Mouse (Mus musculus): ENCODE measurements around the gene Lrrc7.

Lrrc7 gene

DNA sequence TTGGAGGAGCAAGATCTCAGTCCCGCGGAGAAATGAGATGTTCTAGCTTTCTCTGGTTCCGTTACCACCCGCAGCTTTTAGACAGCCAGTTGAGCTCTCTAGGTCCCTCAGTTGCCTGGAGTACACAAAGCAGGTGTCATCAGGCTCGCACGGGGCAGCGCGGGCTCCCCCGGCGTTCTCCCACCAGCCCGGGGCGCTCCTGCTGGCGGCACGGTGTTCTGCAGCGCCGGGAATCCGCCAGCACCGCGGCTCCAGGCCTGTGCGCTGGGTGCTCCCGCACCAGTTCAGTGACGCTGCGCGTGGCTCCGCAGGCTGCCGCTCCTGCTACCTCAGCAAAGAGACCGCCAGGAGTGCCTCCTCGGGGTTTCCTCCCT, at the start of gene Lrrc7:
TSS of gene Lrrc7 (minus strand) at position 235 of the 374 bp plus-strand sequence.
- in situ Hi-C loops (cut with MboI; ENCODE audit: unreplicated experiment in 2 of 2), result no loop called here

DNA sequence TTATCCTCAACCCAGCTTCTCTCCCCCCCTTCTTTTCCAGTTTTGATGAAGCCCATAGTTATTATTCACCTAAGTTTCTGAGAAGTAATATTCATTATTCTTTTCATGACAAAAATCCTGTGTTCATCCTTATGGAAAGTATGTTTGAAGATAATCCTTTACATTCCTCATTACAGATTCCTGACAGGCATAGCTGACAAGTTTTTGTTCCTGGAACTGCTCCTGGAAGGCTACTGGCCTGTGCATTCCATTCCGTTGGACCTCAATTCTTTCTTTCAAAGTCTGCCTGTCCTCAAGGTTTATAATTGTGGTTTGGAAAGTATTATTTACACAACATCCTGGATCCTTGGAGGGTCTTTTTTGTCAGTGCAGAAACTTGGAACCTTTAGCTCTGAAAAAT, 45.0 kb upstream of the Lrrc7 start:
- in situ Hi-C loops (cut with MboI; ENCODE audit: unreplicated experiment in 2 of 2), result no loop called here

DNA sequence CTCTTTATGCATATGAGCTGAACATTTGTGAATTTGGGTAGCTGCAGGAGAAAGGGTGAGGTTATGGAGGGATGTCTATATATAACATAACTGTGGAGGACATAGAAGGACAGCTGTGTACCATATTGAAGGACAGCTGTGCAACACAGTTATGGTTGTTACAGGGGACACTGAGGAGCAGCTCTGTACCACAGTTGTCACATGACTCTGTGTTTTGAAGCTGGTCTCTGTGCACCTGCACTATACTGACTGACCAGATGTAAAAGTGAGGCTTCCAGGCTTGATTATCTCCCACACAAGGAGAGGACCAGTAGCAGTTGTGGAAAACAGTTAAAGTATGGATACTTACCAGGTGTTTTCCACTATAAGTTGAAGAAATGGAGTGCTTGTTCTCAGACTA, 43.3 kb upstream of the Lrrc7 start:
- in situ Hi-C loops (cut with MboI; ENCODE audit: unreplicated experiment in 2 of 2), result no loop called here

DNA sequence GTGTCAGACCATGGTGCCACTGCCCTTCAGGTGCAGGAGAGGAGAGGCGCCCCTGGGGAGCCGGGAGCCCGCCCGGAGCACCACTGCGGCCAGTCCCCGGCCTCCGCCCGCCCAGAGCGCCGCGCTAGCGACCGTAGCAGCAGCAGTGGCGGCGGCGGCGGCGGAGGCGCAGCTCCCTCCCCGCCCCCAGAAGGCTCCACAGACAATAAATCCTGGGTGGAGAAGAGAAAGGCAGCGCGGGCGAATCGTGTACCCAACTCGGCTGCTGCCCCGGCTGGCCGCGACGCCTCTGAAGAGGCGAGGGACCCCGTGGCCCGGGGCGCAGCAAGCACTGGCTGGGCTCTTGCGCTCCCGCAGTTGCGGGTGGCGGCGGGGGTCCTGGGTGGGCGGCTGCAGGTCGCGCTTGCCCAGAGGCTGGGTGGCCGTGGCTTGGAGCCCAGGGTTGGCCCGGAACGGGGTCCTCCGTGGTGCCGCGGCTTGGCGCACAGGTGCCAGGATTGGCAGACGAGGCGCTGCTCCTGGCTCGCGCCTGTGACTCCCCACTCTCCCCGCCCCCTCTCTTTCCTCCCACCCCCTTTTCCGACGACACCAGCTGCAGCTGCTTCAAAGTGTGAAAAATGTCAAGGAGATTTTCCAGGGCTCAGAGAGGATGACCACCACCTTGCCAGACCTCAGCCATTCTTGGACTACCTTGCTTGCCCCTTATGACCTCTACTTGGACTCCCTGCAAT, 600 bp downstream of the Lrrc7 start:
- in situ Hi-C loops (cut with MboI; ENCODE audit: unreplicated experiment in 2 of 2), result no loop called here

DNA sequence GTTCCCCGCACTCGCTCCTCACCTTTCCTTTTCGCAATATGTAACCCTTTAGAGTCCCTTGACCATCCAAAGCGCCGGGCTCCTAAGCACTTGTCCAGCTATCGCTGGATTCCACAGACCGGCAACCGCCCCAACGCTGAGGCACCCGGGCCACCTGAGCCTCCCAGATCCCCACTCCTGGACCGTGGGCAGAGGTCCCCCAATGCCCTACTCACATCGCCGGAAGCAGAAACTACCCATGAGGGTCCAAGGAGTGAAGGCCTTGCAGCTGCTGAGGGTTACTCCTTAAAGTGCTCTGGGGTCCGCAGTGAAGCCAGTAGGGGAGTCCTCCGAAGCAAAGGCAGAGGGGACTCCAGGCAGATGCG, 1.1 kb downstream of the Lrrc7 start:
- in situ Hi-C loops (cut with MboI; ENCODE audit: unreplicated experiment in 2 of 2), result no loop called here

DNA sequence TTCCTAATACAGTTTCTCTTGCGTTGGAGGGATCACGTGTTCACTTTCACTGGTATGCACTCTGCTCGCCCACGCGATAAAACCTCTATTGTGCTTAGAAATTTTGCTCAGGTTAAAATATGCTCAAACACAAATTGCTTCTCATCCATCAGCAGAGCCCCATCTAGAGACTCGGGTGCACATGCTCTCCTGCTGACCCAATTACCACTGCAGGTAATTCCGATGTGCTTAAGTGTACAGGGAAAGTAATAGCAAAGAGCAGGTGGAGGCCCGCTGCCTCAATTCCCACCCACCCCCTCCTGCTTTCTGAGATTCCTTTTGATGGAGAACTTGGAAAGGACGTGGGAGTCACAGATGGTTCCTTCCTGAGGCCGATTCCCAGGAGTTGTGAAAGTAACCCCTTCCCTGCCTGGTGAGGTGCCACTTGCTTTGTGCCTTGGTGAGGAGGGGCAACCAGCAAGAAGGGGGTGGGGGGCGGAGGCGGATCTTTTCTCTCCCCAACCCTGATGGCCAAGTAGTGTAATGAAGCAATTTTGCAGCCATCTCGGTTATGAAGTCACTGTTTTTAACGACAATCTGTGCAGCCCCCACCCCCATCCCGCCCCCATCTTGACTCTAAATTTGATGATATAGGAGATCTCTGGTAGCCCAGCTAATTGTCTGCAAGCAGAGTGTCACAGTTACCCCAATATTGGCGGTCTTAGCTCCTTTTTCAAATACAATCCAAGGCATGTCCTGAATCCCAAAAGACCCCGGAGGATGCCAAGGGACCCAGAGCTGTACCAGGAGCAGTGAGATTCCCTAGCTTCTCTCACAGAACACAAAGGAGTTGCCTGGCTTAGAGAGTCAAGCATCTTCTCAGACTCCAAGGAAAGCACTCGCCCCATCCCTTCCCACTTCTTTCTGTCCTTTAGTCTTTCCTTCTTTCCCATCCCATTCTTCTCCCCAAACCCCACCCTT, 2.0 kb downstream of the Lrrc7 start:
- in situ Hi-C loops (cut with MboI; ENCODE audit: unreplicated experiment in 2 of 2), result no loop called here

DNA sequence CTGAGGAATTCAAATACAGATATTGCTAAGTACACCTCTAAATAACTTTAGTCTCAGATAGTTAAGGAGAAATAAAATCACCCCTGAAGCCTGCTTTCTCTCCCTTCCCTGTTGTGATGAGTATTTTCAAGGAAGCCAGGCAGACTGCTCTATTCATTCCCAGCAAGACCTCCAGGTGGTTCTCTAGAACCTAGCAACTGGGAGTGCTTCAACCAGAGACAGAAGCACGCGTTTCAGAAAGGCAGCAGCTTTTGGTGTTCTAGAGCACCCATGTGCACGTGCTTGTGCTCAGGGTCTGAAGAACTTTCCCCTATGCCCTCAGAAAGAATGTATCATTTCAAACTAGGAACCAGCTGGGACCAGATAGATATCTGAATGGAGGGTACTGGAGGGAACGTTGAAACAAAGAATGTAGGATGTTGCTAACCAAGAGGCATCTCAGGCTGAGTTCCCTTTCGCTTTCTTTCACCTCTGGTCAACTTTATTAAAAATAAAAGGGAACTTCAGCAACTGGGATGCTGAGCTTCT, 2.8 kb downstream of the Lrrc7 start:
- in situ Hi-C loops (cut with MboI; ENCODE audit: unreplicated experiment in 2 of 2), result no loop called here

DNA sequence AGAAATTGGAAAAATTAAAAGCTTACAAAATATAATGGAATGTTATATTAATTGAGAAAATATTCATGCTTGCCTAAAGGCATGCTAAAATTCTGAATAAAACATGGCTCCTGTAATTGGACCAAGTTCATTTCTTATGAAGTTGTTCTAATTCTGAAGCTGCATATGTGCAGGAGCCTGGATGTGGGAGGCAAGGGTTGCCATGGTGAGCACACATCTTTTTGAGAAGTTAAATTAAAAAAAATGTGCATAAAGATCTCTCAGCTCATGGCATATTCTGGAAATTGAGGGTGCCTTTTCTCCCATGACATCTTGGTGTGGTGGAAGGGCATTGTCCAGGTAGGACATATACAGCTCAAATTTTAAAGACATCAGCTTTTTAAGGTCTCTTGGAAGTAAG, 3.4 kb downstream of the Lrrc7 start:
- in situ Hi-C loops (cut with MboI; ENCODE audit: unreplicated experiment in 2 of 2), result no loop called here

DNA sequence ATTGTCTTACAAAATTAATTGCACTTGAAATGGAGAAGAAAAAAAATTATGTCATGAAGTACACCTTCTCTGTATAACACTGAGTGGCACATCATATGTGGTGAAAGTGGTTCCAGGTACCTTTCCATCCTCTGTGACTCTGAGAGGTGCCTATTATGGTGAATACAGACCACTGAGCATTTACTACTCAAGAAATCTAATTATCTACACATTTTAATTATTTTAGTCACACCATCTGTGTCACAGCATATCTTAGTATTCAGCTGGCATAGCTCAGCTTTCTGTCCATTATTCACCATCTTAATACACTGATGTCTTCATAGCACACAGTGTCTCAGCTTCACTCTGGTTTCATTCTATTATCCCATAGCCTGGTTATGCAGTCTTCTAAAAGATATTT, 7.7 kb downstream of the Lrrc7 start:
- in situ Hi-C loops (cut with MboI; ENCODE audit: unreplicated experiment in 2 of 2), result no loop called here

DNA sequence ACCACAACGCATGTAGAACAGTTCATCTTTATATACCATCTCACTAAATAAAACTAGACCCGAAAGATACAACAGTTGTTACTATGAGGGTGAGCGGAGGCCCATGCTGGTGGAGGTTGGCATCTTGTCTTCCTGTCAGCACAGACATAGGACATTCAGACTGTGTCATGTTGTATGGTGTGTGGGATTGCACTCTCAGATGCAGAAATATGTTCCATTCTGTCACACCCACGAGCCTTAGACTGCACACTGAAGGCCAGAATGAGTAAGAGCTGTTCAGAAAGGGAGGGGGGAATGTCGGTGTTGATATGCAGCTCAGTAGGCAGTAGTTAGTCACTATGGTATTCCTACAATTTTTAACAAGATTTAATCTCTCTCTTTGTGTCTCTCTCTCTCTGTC, 9.9 kb downstream of the Lrrc7 start:
- in situ Hi-C loops (cut with MboI; ENCODE audit: unreplicated experiment in 2 of 2), result no loop called here

DNA sequence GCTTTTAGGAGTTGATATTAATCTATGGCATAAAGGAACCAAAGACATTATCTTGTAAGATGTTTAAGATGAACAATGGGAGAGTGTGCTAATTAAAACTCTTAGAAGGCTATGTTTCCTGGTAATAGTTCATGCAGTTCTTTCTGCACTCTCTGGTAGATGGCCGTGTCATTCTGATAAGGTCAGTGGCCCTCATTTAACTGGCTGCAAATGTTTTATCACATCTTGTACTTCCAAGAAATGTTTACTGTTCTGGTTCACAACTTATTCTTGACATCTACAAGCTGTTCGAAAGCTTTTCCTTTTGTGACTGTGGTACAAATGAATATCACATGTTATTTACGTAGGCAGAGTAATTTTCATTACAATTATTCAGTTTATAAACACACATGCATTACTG, 18.5 kb downstream of the Lrrc7 start:
- in situ Hi-C loops (cut with MboI; ENCODE audit: unreplicated experiment in 2 of 2), result no loop called here

DNA sequence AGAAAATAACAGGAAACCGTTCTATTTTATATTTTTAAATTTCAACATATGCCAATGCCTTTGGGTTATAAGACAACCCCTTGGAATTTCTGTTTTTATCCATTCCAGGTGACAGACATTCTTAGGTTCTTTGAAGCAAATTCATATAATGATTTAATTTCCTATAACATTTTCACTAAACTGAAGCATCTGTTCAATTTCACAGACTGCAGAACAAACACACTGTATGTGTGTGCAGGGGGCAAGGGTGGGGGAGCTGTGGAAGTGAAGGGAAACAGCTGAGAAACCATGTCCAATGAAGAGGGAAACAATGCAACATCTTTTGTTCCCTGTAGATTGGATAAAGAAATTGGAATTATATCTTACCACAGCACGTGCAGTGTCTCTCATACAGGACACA, 29.2 kb downstream of the Lrrc7 start:
- in situ Hi-C loops (cut with MboI; ENCODE audit: unreplicated experiment in 2 of 2), result no loop called here

DNA sequence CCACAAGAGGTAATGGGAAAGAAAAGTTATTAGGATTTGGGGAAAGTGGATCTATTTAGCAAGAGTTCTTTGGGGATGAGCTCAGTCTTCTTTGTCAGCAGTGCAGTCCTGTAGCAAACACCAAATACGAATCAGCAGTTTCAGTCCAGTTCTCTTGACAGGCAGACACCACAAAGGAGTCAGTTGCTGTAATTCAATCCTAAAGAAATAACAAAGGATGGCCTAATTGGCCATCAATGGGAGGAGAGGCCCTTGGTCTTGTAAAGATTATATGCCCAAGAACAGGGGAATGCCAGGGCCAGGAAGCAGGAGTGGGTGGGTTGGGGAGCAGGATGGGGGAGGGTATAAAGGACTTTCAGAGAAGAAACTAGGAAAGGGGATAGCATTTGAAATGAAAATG, 33.5 kb downstream of the Lrrc7 start:
- in situ Hi-C loops (cut with MboI; ENCODE audit: unreplicated experiment in 2 of 2), result no loop called here

DNA sequence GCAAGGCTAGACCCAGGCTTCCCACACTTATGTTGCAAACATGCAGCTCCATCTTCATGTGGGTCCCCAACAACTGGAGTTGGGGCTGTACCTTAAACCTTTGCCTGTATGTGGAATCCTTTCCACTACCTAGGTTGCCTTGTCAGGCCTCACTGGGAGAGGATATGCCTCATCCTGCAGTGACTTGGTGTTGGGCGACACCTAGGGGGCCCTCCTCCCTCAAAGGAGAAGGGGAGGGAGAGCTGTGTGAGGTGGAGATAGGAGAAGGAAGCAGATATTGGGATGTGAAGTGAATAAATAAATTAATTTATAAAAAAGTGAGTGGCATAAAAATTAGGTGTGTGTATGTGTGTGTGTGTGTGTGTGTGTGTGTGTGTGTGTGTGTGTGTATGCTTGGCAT, 68.3 kb downstream of the Lrrc7 start:
- in situ Hi-C loops (cut with MboI; ENCODE audit: unreplicated experiment in 2 of 2), result no loop called here

DNA sequence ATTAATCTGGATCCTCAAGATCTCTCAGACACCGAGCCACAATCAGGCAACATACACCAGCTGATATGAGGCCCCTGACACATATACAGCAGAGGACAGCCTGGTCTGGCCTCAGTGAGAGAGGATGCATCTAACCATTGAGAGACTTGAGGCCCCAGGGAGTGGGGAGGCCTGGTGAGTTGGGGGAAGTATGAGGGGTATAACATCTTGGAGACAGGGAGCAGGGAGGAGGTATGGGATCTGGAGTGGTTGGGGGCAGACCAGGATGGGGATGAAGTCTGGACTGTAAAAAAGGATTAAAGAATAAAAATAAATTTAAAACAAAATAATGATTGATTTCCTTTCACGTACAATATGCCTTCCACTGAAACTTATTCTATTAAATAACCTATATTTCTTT, 82.3 kb downstream of the Lrrc7 start:
- in situ Hi-C loops (cut with MboI; ENCODE audit: unreplicated experiment in 2 of 2), result no loop called here

DNA sequence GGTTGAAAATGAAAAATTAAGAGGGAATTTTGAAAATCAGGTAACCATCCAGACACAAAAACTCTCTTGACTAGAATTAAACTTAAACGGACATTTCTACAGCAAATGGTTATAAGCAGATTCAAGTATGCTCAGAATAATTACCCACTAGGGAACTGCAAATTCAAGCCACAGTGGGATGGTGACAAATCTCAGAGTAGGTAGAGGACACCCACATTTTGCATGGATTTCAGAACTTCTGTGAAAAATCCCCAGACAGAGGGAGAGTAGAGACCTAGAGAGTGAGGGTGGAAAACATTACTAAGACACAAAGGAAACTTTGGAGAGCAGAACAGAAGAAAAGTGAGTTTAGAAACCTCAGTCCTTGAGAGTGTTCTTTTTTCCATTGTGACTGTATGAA, 161.4 kb downstream of the Lrrc7 start:
- in situ Hi-C loops (cut with MboI; ENCODE audit: unreplicated experiment in 2 of 2), result no loop called here

DNA sequence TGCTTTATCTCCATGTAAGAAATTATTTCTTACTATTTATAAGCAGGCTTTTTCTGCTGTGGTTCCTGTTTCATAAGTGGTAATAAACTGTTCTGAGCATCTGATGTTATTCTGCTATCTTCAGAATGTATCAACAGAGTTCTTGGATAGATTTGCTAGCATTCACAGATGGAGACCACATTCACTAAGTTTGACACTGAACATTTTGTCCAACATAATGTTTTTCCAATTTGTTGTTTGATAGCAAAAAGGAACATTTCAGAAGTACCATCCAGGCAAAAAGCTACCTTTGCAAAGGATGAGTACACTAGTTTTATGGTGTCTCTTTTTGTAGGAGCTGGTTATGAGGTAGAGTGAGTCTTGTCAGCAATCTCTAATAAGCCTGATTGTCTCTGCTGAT, 170.5 kb downstream of the Lrrc7 start:
- in situ Hi-C loops (cut with MboI; ENCODE audit: unreplicated experiment in 2 of 2), result no loop called here

DNA sequence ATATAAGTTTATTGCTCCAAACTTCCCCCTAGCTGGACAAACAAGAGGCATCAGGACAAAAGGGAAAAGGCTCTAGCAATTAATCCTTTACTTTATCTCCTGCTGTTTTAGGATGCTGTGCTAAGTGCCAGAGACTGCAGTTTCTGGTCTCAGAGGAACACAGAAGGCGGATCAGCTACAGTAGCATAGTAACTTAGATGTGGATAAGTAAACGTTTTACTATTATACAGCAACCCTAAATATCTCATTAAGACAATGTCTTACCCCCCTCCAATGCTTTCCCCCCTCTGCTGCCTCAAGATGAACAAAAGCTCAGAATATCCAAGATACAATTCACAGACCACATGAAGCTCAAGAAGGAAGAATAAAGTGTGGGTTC, 174.0 kb downstream of the Lrrc7 start:
- in situ Hi-C loops (cut with MboI; ENCODE audit: unreplicated experiment in 2 of 2), result no loop called here

DNA sequence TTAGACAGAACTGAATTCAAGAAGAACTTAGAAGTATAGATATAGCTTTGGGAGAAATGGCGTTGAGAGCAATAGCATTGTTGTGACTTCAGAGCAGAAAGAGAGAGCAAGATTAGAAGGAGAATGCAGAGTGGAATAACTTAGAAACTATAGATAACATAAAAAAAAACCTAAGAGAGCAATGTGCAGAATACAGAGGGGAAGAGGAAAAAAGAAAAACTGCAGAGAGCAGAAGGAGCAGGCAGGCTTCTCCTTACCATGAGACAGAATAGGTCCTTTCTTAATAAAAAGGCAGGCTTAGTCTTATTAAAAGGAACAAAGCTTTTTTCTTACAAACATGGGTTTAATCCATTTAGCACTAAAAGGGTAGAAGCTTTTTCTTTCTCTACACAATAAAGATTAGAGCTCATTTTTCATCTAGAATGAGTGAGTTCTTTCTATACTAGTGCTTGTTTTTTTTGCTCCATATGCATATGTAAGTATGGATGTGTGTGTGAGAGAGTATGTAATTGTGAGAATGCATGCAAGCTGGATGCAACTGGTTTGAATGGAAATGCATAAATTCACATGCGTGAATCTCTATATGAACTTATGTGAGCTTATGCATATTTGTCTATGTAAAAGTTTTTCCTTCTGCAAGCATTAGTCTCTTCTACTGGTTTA, 174.5 kb downstream of the Lrrc7 start:
- in situ Hi-C loops (cut with MboI; ENCODE audit: unreplicated experiment in 2 of 2), result no loop called here

DNA sequence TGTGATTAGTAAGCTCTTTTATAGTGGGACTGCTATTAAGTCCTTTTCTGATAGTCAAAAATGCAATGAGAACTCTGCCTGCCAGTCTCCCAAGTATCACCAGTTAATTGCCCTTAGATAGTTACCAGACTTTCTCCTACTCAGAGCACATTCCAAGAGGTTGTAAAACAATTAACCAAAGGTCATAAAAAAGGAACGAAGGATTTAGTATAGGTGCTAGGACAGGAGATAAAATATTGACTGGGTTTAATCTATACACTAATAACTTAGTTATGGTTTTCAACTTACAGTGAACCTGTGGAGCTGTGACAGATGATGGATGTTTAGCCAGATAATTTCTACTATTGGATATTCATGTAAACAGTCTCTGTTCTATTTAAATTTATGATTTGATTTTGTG, 175.2 kb downstream of the Lrrc7 start:
- in situ Hi-C loops (cut with MboI; ENCODE audit: unreplicated experiment in 2 of 2), result no loop called here

DNA sequence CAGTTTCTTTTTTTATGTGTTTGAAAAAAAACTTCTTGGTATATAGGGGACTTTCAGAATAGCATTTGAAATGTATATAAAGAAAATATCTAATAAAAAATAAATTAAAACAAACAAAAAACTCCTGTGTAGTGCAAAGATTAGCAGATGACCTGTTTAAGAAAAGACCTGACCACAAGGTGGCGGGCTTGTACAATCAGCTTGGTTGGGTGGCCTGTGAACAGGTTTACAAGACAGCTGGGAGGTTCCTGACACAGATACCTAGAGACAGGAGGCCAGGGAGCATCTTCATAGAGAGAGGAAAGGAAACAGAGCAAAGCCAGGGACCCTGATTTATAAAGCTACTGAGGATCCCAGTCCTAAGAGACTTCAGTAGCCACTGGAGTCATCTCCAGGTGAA, 186.1 kb downstream of the Lrrc7 start:
- in situ Hi-C loops (cut with MboI; ENCODE audit: unreplicated experiment in 2 of 2), result loop anchor here in 1 of 2 experiments (5.0 kb wide), 1 partner anchor 1171 kb away; no protein-coding TSS in a partner anchor
